Mouse (Mus musculus) cerebellum, adult 2 months (tissue): ENCODE results near the gene Nf1. TPM values are rescaled to one million over a fixed set of nuclear protein-coding genes. Genes with fewer than 3 reads are reported as not detected.
A peak's percentile ranks its signal among the peaks of the same experiment; 100 is the strongest.

Experiments
- DNase-seq, 2 experiments: peaks; one replicate each; pipeline ENCODE4 v3.0.0; 2021
- H3K27ac ChIP-seq: fragments of 200-500 bp; 2 replicates; pipeline ENCODE4 v1.5.1; 2012; ENCODE audit warnings: low read length, control low read depth, inconsistent platforms; ENCODE audit not compliant: insufficient read depth
- H3K27me3 ChIP-seq: fragments of 200-500 bp; 2 replicates; pipeline ENCODE4 v1.6.1; 2012; ENCODE audit warnings: inconsistent platforms, mild to moderate bottlenecking, low read length, moderate library complexity; ENCODE audit not compliant: control insufficient read depth, insufficient read depth
- H3K4me1 ChIP-seq: fragments of 200-500 bp; 2 replicates; pipeline ENCODE4 v1.6.1; 2011; ENCODE audit warnings: low read length; ENCODE audit not compliant: control insufficient read depth, insufficient read depth
- H3K4me3 ChIP-seq: fragments of 200-500 bp; replicated peaks from 2 replicates; pipeline ENCODE3; 2011; ENCODE audit warnings: mild to moderate bottlenecking, low read depth, low read length, control low read depth; ENCODE audit not compliant: insufficient read depth
- CTCF ChIP-seq: fragments of 200-500 bp; IDR thresholded peaks from 2 replicates; pipeline ENCODE4 v1.5.1; 2011; ENCODE audit warnings: low read depth, mild to moderate bottlenecking, control low read depth, low read length, moderate library complexity, borderline replicate concordance; ENCODE audit not compliant: insufficient read depth
- POLR2A ChIP-seq: fragments of 200-500 bp; IDR thresholded peaks from 2 replicates; pipeline ENCODE4 v1.6.1; 2011; ENCODE audit warnings: low read length, control low read depth, borderline replicate concordance; ENCODE audit not compliant: insufficient read depth
- WGBS: fragments of 180-500 bp; shearing (Covaris S2); methylation state at CpG from one replicate; pipeline ENCODE4 v1.1.7; 2018; 5-methylcytosine and 5-hydroxymethylcytosine counted together
- polyA plus RNA-seq: library from polyadenylated mRNA; depleted of rRNA; stranded (reverse); fragments of >200 nt; gene quantifications from 2 replicates; pipeline ENCODE4 v1.2.3, GENCODE M21; 2012

The Nf1 gene
- polyA plus RNA-seq, 1 experiment: 40.6 TPM

DNA sequence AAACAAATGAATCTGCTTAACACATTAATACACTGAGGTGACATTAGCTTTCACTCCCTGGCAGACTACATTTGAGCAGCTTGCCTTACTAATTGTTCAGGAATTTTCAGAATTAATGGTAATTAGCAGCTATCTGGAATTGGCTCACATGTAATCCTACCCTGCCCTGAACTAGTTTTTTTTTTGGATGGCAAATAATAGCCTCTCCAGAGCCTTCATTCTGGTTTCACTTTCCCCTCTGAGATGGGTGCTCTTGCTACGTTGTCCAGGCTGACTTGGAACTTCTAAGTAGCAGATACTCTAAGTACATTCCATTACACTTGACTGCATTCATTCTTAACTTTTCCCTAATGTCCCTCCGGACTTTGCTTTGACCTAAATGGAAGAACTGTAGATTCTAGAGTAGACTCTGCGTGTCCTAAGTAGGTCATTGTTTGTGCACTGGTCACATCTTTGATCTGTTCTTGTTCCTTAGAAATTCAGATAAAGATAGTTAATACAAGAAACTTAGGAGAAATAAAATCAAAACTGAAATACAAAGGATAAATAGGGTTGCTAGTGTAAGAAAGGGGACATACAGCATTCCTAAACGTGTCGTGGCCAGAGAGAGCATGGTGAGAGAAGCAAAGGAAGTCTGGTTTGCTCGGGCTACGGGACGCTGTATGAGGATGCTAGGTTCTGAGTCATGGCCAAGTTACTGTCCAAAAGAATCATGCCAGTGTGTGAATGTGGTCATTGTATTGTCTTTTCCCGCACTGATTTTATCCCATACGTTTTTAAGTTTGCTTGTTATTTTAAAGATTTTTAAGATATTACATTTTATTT lies 155.7 kb downstream of the Nf1 start:
- no peak overlapping the region for H3K4me3 ChIP-seq
- H3K27ac ChIP-seq: no peak overlapping the region
- H3K4me1 ChIP-seq: no peaks in the 10 kb centered on the region
- no peaks in the 10 kb centered on the region for H3K27me3 ChIP-seq
- no peak for TF ChIP-seq CTCF
- no peak for TF ChIP-seq POLR2A
- peak in 1 of 2 experiments; percentile 29 for DNase-seq
- WGBS: 20% methylated on average over 10 of the region's 10 CpGs

GRCm38 (mm10) chr11:79502917-79503316 lies 163.4 kb downstream of the Nf1 start:
- 47% methylated on average over 2 of the region's 2 CpGs for WGBS
- Histone ChIP-seq H3K27ac (peak overlapping the region; percentile 27; the same call in 1 of the 2 replicates), H3K4me1 (no peaks in the 10 kb centered on the region), H3K4me3 (peak overlapping the region; percentile 15), H3K27me3 (no peaks in the 10 kb centered on the region)
- no peak for TF ChIP-seq POLR2A
- TF ChIP-seq CTCF: no peak
- DNase-seq: no peak

DNA sequence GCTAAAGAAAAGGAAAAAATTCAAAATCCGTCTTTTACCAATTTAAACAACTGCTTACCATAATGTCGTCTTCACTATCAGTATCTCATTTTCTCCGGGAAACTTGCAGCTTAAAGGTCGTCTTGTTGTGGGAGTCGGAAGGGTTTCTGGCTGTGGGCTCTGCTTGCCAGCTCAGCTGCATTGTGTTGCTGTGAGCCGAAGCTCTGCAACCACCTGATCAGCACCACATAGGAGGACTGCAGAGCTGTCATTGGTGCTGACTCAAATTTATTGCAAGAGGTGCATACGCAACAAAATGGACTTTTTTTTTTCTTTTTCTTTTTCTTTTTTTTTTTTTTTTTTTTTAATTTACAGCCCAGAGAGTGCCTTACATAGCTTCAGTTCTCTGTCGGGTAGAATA lies 164.4 kb downstream of the Nf1 start, which contains the start of gene Omg:
Gene Omg (minus strand): TSS at position 240 of the 400 bp plus-strand sequence.
- DNase-seq: peak in 1 of 2 experiments; percentile 36
- WGBS: 45% methylated on average over 8 of the region's 8 CpGs
- TF ChIP-seq CTCF: no peak
- TF ChIP-seq POLR2A: peak; percentile 31; the same call in 1 of the 2 replicates

GRCm38 (mm10) chr11:79504506-79504905 lies 165.0 kb downstream of the Nf1 start:
- WGBS: 78% methylated on average over 7 of the region's 7 CpGs

More for the DNA sequence above, 164.4 kb downstream of the Nf1 start, which contains the start of gene Omg:
- H3K4me1 ChIP-seq: no peaks in the 10 kb centered on the region
- no peaks in the 10 kb centered on the region for H3K27me3 ChIP-seq
- peak within 1 kb of the TSS; percentile 2 for H3K4me3 ChIP-seq
- no peak within 1 kb of the TSS; the same call in 1 of the 2 replicates for H3K27ac ChIP-seq

GRCm38 (mm10) chr11:79511970-79512369 lies 172.5 kb downstream of the Nf1 start:
- TF ChIP-seq CTCF: no peak
- TF ChIP-seq POLR2A: no peak
- H3K27me3 ChIP-seq: no peaks in the 10 kb centered on the region
- peaks cover 7% of the 10 kb centered on the region for H3K4me1 ChIP-seq
- H3K4me3 ChIP-seq: no peak overlapping the region
- no peak overlapping the region for H3K27ac ChIP-seq
- 96% methylated on average over 3 of the region's 3 CpGs for WGBS
- no peak for DNase-seq

More at GRCm38 (mm10) chr11:79504506-79504905, 165.0 kb downstream of the Nf1 start:
- no peak overlapping the region for H3K4me3 ChIP-seq
- no peak for DNase-seq
- H3K4me1 ChIP-seq: no peaks in the 10 kb centered on the region
- TF ChIP-seq POLR2A: no peak
- TF ChIP-seq CTCF: no peak
- no peak overlapping the region for H3K27ac ChIP-seq
- no peaks in the 10 kb centered on the region for H3K27me3 ChIP-seq

- Histone ChIP-seq H3K4me1 (peaks cover 7% of the 10 kb centered on the region), H3K27ac (no peak overlapping the region), H3K4me3 (no peak overlapping the region), H3K27me3 (no peaks in the 10 kb centered on the region)
- TF ChIP-seq POLR2A (no peak), CTCF (no peak)
- peak in 1 of 2 experiments; percentile 18 for DNase-seq
- WGBS: 13% methylated on average over 6 of the region's 6 CpGs
Measured at GRCm38 (mm10) chr11:79515331-79515730, 175.8 kb downstream of the Nf1 start.

DNA sequence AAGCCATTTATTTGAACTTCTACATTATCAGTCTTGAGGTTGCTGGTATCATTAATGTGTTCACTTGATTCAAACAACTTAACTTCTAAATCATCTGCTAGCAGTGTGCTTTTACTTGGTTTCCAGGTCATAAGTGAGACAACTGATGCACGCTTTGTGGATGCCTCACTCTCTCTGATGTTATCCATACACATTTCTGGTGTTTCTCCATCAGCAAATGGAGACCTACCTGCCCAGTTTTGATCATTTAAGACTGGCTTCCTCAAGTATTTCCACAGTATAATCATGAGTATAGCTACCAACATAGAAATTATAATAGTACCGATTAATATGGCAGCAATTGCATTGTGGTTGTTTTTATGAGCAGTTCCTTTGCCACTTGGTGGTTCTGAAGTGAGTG lies 176.3 kb downstream of the Nf1 start:
- TF ChIP-seq CTCF: no peak
- TF ChIP-seq POLR2A: no peak
- no peak overlapping the region for H3K4me3 ChIP-seq
- peaks cover 7% of the 10 kb centered on the region for H3K4me1 ChIP-seq
- H3K27ac ChIP-seq: no peak overlapping the region
- no peak for DNase-seq
- 100% methylated on average over 2 of the region's 2 CpGs for WGBS
- no peaks in the 10 kb centered on the region for H3K27me3 ChIP-seq

GRCm38 (mm10) chr11:79519299-79519698 lies 179.8 kb downstream of the Nf1 start:
- peaks cover 7% of the 10 kb centered on the region for H3K4me1 ChIP-seq
- no peaks in the 10 kb centered on the region for H3K27me3 ChIP-seq
- no peak overlapping the region for H3K4me3 ChIP-seq
- DNase-seq: no peak
- no peak overlapping the region for H3K27ac ChIP-seq
- TF ChIP-seq POLR2A (no peak), CTCF (no peak)
- 83% methylated on average over 6 of the region's 6 CpGs for WGBS
